27 mouse cellular contexts compared by ENCODE assay signal in genomic region chr2:155947390-155948002, GRCm38 (mm10). TPM values are rescaled to one million over a fixed set of nuclear protein-coding genes. Genes with fewer than 3 reads are reported as not detected.
A peak's percentile ranks its signal among the peaks of the same experiment; 100 is the strongest.
DNase-seq lines count a peak whose midpoint lies in the region; ATAC-seq lines count a peak whose summit lies in the region.
"Had no signal": no experiment of that assay in that cellular context is flagged by ENCODE, and none has a peak within 500 bp of the region (broad histone marks: within the 10 kb centered on the region; RNA-seq: fewer than 3 reads in every experiment).

No protein-coding gene starts in this region.

- no peaks in the 10 kb centered on the region for H3K9me3 ChIP-seq in embryonic facial prominence, embryonic 14.5 days (ENCODE audit: control insufficient read depth, low read length)
- no peaks in the 10 kb centered on the region for H3K9me3 ChIP-seq in embryonic facial prominence, embryonic 10.5 days
- H3K9me3 ChIP-seq in liver, embryonic 11.5 days (ENCODE audit: control insufficient read depth, low read length), result no peaks in the 10 kb centered on the region
- H3K9me3 ChIP-seq: limb, embryonic 10.5 days; lung, embryonic 15.5 days; midbrain, embryonic 15.5 days had no signal

- H3K4me2 ChIP-seq in embryonic facial prominence, embryonic 14.5 days (ENCODE audit: low read depth, low read length), result no peak overlapping the region
- no peak overlapping the region; the same call in 1 of the 2 replicates for H3K4me2 ChIP-seq in liver, embryonic 11.5 days
- H3K4me2 ChIP-seq: lung, embryonic 15.5 days; midbrain, embryonic 15.5 days had no signal

- no peak overlapping the region for H3K4me3 ChIP-seq in embryonic facial prominence, embryonic 14.5 days (ENCODE audit: low read depth, low read length)
- H3K4me3 ChIP-seq in embryonic facial prominence, embryonic 10.5 days, result no peak overlapping the region
- no peak overlapping the region for H3K4me3 ChIP-seq in liver, embryonic 11.5 days (ENCODE audit: low read depth, low read length)
- H3K4me3 ChIP-seq: erythroblast, embryonic 14.5 days; gastrocnemius, adult 2 months; limb, embryonic 10.5 days; lung, embryonic 15.5 days; midbrain, embryonic 15.5 days had no signal

- no peaks in the 10 kb centered on the region; the same call in 1 of the 2 replicates for H3K27me3 ChIP-seq in embryonic facial prominence, embryonic 14.5 days (replicated peaks; ENCODE audit: control insufficient read depth, insufficient read depth, low read length)
- peaks cover 25% of the 10 kb centered on the region for H3K27me3 ChIP-seq in embryonic facial prominence, embryonic 10.5 days (replicated peaks; ENCODE audit: low read depth, poor library complexity, severe bottlenecking)
- no peaks in the 10 kb centered on the region for H3K27me3 ChIP-seq in liver, embryonic 11.5 days (replicated peaks; ENCODE audit: control insufficient read depth, insufficient read depth, low read length)

- 55% methylated on average over 5 of the region's 5 CpGs for WGBS in embryonic facial prominence, embryonic 14.5 days
- 81% methylated on average over 5 of the region's 5 CpGs for WGBS in embryonic facial prominence, embryonic 10.5 days
- 54% methylated on average over 5 of the region's 5 CpGs for WGBS in liver, embryonic 11.5 days

- peaks cover 36% of the 10 kb centered on the region for H3K4me1 ChIP-seq in embryonic facial prominence, embryonic 14.5 days (ENCODE audit: control insufficient read depth, insufficient read depth, low read length)
- H3K4me1 ChIP-seq in embryonic facial prominence, embryonic 10.5 days, result peaks cover 63% of the 10 kb centered on the region
- H3K4me1 ChIP-seq in liver, embryonic 11.5 days (replicated peaks; ENCODE audit: control insufficient read depth, insufficient read depth, low read length), result peaks cover 6% of the 10 kb centered on the region

- H3K9ac ChIP-seq in embryonic facial prominence, embryonic 14.5 days (ENCODE audit: low read depth, low read length), result no peak overlapping the region
- H3K9ac ChIP-seq in liver, embryonic 11.5 days (ENCODE audit: low read depth, low read length), result no peak overlapping the region
- H3K9ac ChIP-seq: lung, embryonic 15.5 days; midbrain, embryonic 15.5 days had no signal

- peak; percentile 47 for DNase-seq in embryonic facial prominence, embryonic 14.5 days (ENCODE audit: low spot score)
- DNase-seq in embryonic facial prominence, embryonic 10.5 days (ENCODE audit: low spot score), result no peak
- DNase-seq in MEL-GATA-1-ER (ENCODE audit: extremely low read depth, low read depth), result peak; percentile 87
- DNase-seq in liver, embryonic 11.5 days (ENCODE audit: low spot score), result no peak
- no peak for DNase-seq in left cerebral cortex, adult 18-20 months (ENCODE audit: low spot score in 2 of 2)
- no peak for DNase-seq in adrenal gland, postnatal 4 days (ENCODE audit: low spot score in 2 of 2)
- DNase-seq in adrenal gland, adult 18-20 months (ENCODE audit: low spot score in 2 of 2), result no peak
- DNase-seq: adrenal gland, postnatal 14 days; cerebellum, adult 9-10 months; gastrocnemius, adult 2 months; heart, postnatal 4 days; kidney, adult 2 months; layer of hippocampus, postnatal 36 days; retina, postnatal 1 day; right cerebral cortex, postnatal 4 days had no signal

- no peaks in the 10 kb centered on the region for H3K36me3 ChIP-seq in embryonic facial prominence, embryonic 14.5 days (ENCODE audit: control insufficient read depth, insufficient read depth, low read length)
- no peaks in the 10 kb centered on the region for H3K36me3 ChIP-seq in embryonic facial prominence, embryonic 10.5 days (replicated peaks)
- H3K36me3 ChIP-seq in liver, embryonic 11.5 days (ENCODE audit: control insufficient read depth, insufficient read depth, low read length), result no peaks in the 10 kb centered on the region
- H3K36me3 ChIP-seq: limb, embryonic 10.5 days; lung, embryonic 15.5 days; midbrain, embryonic 15.5 days had no signal

- no peak overlapping the region for H3K27ac ChIP-seq in embryonic facial prominence, embryonic 14.5 days (replicated peaks; ENCODE audit: low read depth, low read length)
- no peak overlapping the region for H3K27ac ChIP-seq in embryonic facial prominence, embryonic 10.5 days (replicated peaks)
- no peak overlapping the region for H3K27ac ChIP-seq in liver, embryonic 11.5 days (ENCODE audit: low read depth, low read length)
- H3K27ac ChIP-seq: gastrocnemius, adult 2 months; hindbrain, postnatal 0 days; limb, embryonic 10.5 days; lung, embryonic 15.5 days; macrophage; midbrain, embryonic 15.5 days had no signal

- ATAC-seq in embryonic facial prominence, embryonic 14.5 days (ENCODE audit: low read depth), result no peak
- peak; percentile 64 for ATAC-seq in liver, embryonic 11.5 days (replicated peaks; ENCODE audit: low FRiP score)
- peak; percentile 67 for ATAC-seq in megakaryocyte-erythroid progenitor cell, adult 5-6 weeks (replicated peaks; ENCODE audit: low FRiP score, low TSS enrichment, poor library complexity, severe bottlenecking)
- ATAC-seq: CD4-positive, CD25-positive, alpha-beta regulatory T cell, adult 4 months; forebrain, embryonic 16.5 days; hindbrain, postnatal 0 days; midbrain, embryonic 15.5 days had no signal

RNA-seq across cellular contexts. Expression of gene Gdf5, which starts 2.3 kb away (rescaled TPM):
- polyA plus RNA-seq in embryonic facial prominence, embryonic 14.5 days (2014; fragmentation: Nextera tagmentation; extraction: Ambion mirVana), result 3.3 and 3.8 TPM in 2 replicates
- 0.52 and 0.91 TPM in 2 replicates for polyA plus RNA-seq in embryonic facial prominence, embryonic 10.5 days (2016; fragmentation: Nextera tagmentation; extraction: Ambion mirVana)
- polyA plus RNA-seq in liver, embryonic 11.5 days (2014; fragmentation: Nextera tagmentation; extraction: Ambion mirVana), result 0.19 and 0.30 TPM in 2 replicates
- total RNA-seq in megakaryocyte-erythroid progenitor cell, adult 5-6 weeks (2014; fragmentation: Nextera tagmentation), result not detected in 2 replicates
- total RNA-seq in megakaryocyte-erythroid progenitor cell, adult 5-6 weeks (2017), result not detected in 2 replicates
- under 1 TPM; 0.19 to 0.21 TPM for total RNA-seq in left cerebral cortex, adult 18-20 months (2021)
- 1 to 10 TPM in 1 of 2 experiments, under 1 TPM in 1; 0.64 to 1.1 TPM for total RNA-seq in adrenal gland, postnatal 4 days (2021)
- total RNA-seq in adrenal gland, adult 18-20 months (2021), result under 1 TPM in 1 of 2 experiments, not detected in 1; 0.38 TPM
- total RNA-seq: granulocyte monocyte progenitor cell, adult 5-6 weeks; layer of hippocampus, postnatal 36 days had no signal
- polyA plus RNA-seq: CD4-positive, CD25-positive, alpha-beta regulatory T cell, adult 4 months; erythroblast, embryonic 14.5 days; macrophage had no signal

RNA-seq across cellular contexts. Expression of gene Gm15557, which starts 7.0 kb away (rescaled TPM):
- polyA plus RNA-seq in embryonic facial prominence, embryonic 14.5 days (2014; fragmentation: Nextera tagmentation; extraction: Ambion mirVana), result not detected in 2 replicates
- 0.12 TPM in 1 of 2 replicates, not detected in the other for polyA plus RNA-seq in embryonic facial prominence, embryonic 10.5 days (2016; fragmentation: Nextera tagmentation; extraction: Ambion mirVana)
- polyA plus RNA-seq in liver, embryonic 11.5 days (2014; fragmentation: Nextera tagmentation; extraction: Ambion mirVana), result not detected in 2 replicates
- total RNA-seq in megakaryocyte-erythroid progenitor cell, adult 5-6 weeks (2014; fragmentation: Nextera tagmentation), result not detected in 2 replicates
- total RNA-seq in megakaryocyte-erythroid progenitor cell, adult 5-6 weeks (2017), result not detected in 2 replicates
- not detected for total RNA-seq in left cerebral cortex, adult 18-20 months (2021)
- total RNA-seq in adrenal gland, postnatal 4 days (2021), result not detected
- not detected for total RNA-seq in adrenal gland, adult 18-20 months (2021)
- total RNA-seq: adrenal gland, postnatal 14 days; gastrocnemius, adult 2 months; granulocyte monocyte progenitor cell, adult 5-6 weeks; heart, postnatal 4 days; hindbrain, postnatal 0 days; layer of hippocampus, postnatal 36 days had no signal
- polyA plus RNA-seq: CD4-positive, CD25-positive, alpha-beta regulatory T cell, adult 4 months; erythroblast, embryonic 14.5 days; forebrain, embryonic 16.5 days; heart, embryonic 14.5 days; hindbrain, postnatal 0 days; kidney, adult 2 months; large intestine, adult 2 months; lung, embryonic 15.5 days; macrophage; midbrain, embryonic 15.5 days had no signal

RNA-seq across cellular contexts. Expression of gene Cep250, which starts 8.8 kb away (rescaled TPM):
- 17.6 TPM in 2 replicates for polyA plus RNA-seq in embryonic facial prominence, embryonic 14.5 days (2014; fragmentation: Nextera tagmentation; extraction: Ambion mirVana)
- 29.8 and 31.4 TPM in 2 replicates for polyA plus RNA-seq in embryonic facial prominence, embryonic 10.5 days (2016; fragmentation: Nextera tagmentation; extraction: Ambion mirVana)
- polyA plus RNA-seq in liver, embryonic 11.5 days (2014; fragmentation: Nextera tagmentation; extraction: Ambion mirVana), result 20.9 and 23.3 TPM in 2 replicates
- total RNA-seq in megakaryocyte-erythroid progenitor cell, adult 5-6 weeks (2014; fragmentation: Nextera tagmentation), result 22.0 and 26.1 TPM in 2 replicates
- total RNA-seq in megakaryocyte-erythroid progenitor cell, adult 5-6 weeks (2017), result 23.9 and 27.9 TPM in 2 replicates
- total RNA-seq in left cerebral cortex, adult 18-20 months (2021), result 10 to 100 TPM; 18.2 to 19.5 TPM
- total RNA-seq in adrenal gland, postnatal 4 days (2021), result 10 to 100 TPM; 26.8 to 29.9 TPM
- total RNA-seq in adrenal gland, adult 18-20 months (2021), result 10 to 100 TPM in 1 of 2 experiments, 1 to 10 TPM in 1; 9.9 to 10.7 TPM

RNA-seq across cellular contexts. Expression of gene Uqcc1, which starts 17.4 kb away (rescaled TPM):
- 58.3 and 65.9 TPM in 2 replicates for polyA plus RNA-seq in embryonic facial prominence, embryonic 14.5 days (2014; fragmentation: Nextera tagmentation; extraction: Ambion mirVana)
- 74.2 and 82.8 TPM in 2 replicates for polyA plus RNA-seq in embryonic facial prominence, embryonic 10.5 days (2016; fragmentation: Nextera tagmentation; extraction: Ambion mirVana)
- polyA plus RNA-seq in liver, embryonic 11.5 days (2014; fragmentation: Nextera tagmentation; extraction: Ambion mirVana), result 76.1 and 83.4 TPM in 2 replicates
- 33.6 and 42.4 TPM in 2 replicates for total RNA-seq in megakaryocyte-erythroid progenitor cell, adult 5-6 weeks (2014; fragmentation: Nextera tagmentation)
- total RNA-seq in megakaryocyte-erythroid progenitor cell, adult 5-6 weeks (2017), result 63.6 and 72.4 TPM in 2 replicates
- total RNA-seq in left cerebral cortex, adult 18-20 months (2021), result 10 to 100 TPM; 84.7 to 91.8 TPM
- 100 to 1,000 TPM in 1 of 2 experiments, 10 to 100 TPM in 1; 92.3 to 106 TPM for total RNA-seq in adrenal gland, postnatal 4 days (2021)
- 100 to 1,000 TPM; 122 to 139 TPM for total RNA-seq in adrenal gland, adult 18-20 months (2021)

Comparison
In these comparisons a context has a peak if more than half of its experiments do, and no peak if none do; other contexts are left out.
1. DNase-seq: peak in embryonic facial prominence, embryonic 14.5 days (single experiment) and MEL-GATA-1-ER (single experiment); none in embryonic facial prominence, embryonic 10.5 days (single experiment), liver, embryonic 11.5 days (single experiment), left cerebral cortex, adult 18-20 months (0 of 2), adrenal gland, postnatal 4 days (0 of 2) and adrenal gland, adult 18-20 months (0 of 2).